Mouse (Mus musculus): ENCODE measurements at regions not wholly inside any gene's neighbourhood (a gene's known extent, or its start where the extent isn't known, plus 50 kb on each side); places are given as distances from the start of the nearest gene placed in this dataset.

DNA sequence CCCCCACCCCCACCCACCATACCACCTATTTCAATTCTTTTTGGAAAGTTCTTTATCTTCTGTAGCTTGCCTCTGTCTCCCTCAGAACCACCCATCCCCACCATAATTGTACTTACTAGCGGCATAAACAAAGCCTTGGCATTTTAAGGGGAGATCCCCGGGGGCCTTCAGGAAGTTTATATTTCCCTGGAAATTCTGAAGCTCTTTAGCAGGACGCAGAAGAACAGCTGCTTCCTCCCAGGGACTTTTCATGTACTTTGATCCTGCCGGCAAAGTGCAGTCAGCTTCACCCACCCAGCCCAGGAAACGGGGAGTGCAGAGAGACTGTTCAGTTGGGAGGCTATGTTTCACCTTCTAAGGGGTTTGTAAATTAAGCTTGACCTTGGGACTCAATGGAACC, 545.6 kb upstream of the Tbl1xr1 start:
- TF ChIP-seq MAFK (IDR thresholded peaks at IDR 0.05; ENCODE audit: insufficient read depth, low read depth, low read length): no peak
- no peak for TF ChIP-seq ZC3H11A (IDR thresholded peaks at IDR 0.05; ENCODE audit: borderline replicate concordance, low read depth, low read length)

Data from ES-E14 (cell line).